Mouse (Mus musculus) testis, adult 2 months (tissue): ENCODE data around the gene Mxi1.
"Not testable (repeated sequence)": the region's sequence is repeated elsewhere in the genome, so short reads cannot be mapped to it uniquely, and the experiment has no call there.

ENCODE experiments used
- CTCF ChIP-seq: fragments of 200-500 bp; IDR thresholded peaks from 2 replicates; pipeline ENCODE4 v1.5.1; 2012; ENCODE audit warnings: low read depth, mild to moderate bottlenecking, inconsistent platforms, low read length, moderate library complexity; ENCODE audit not compliant: control insufficient read depth, insufficient read depth, insufficient replicate concordance
- POLR2A ChIP-seq: fragments of 200-500 bp; IDR thresholded peaks from 2 replicates; pipeline ENCODE4 v1.6.1; 2012; ENCODE audit warnings: low read depth, mild to moderate bottlenecking, inconsistent platforms, low read length, moderate library complexity; ENCODE audit not compliant: control insufficient read depth

DNA sequence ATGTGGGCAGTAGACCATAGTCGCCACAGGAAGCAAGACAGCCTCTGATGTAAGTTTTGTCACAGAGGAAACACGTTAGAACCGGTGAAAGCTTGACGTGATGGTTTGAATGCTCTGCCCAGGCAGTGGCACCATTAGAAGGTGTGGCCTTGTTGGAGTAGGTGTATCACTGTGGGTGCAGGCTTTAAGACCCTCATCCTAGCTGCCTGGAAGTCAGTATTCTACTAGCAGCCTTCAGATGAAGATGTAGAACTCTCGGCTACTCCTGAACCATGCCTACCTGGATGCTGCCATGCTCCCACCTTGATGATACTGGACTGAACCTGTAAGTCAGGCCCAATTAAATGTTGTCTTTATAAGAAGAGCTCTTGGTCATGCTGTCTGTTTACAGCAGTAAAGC lies 85.5 kb downstream of the Mxi1 start:
- TF ChIP-seq CTCF, POLR2A: not testable (repeated sequence)
